ENCODE assay signal across 8 mouse cellular contexts in genomic region chr9:37552536-37553293, GRCm38 (mm10). TPM values are rescaled to one million over a fixed set of nuclear protein-coding genes. Genes with fewer than 3 reads are reported as not detected.
DNase-seq lines count a peak whose midpoint lies in the region; ATAC-seq and TF ChIP-seq lines count a peak whose summit lies in the region.

Nrgn (minus strand) TSS chr9:37552904.

- H3K4me3 ChIP-seq in megakaryocyte, embryonic 14.5 days (replicated peaks), result peak within 1 kb of the TSS; percentile 99

- no peak for DNase-seq in Patski (ENCODE audit: low read depth, low spot score)
- DNase-seq in embryo, embryonic 10 days (ENCODE audit: low spot score), result peak; percentile 95
- DNase-seq in gastrocnemius, postnatal 10 days, result peak; percentile 65
- DNase-seq in induced T-regulatory cell, adult 2 months (ENCODE audit: low read depth), result peak; percentile 50
- DNase-seq in left cerebral cortex, adult 9 months (ENCODE audit: low spot score in 2 of 2), result peak; percentile 71 to 91
- peak; percentile 87 for DNase-seq in right cerebral cortex, postnatal 25 days
- DNase-seq in yolk sac, embryonic 10.5 days (ENCODE audit: low spot score), result peak; percentile 79

- POLR2A ChIA-PET in Patski (lab: Charles Lee), result no interaction called here

- H3K27me3 ChIP-seq in Patski, result peaks cover 36% of the 10 kb centered on the region
- no peaks in the 10 kb centered on the region for H3K27me3 ChIP-seq in megakaryocyte, embryonic 14.5 days (replicated peaks)

- H3K4me1 ChIP-seq in megakaryocyte, embryonic 14.5 days, result peaks cover 95% of the 10 kb centered on the region

- peak; percentile 92 for ATAC-seq in Patski

- CTCF ChIA-PET in Patski (lab: Charles Lee), result no interaction called here

- peaks cover 47% of the 10 kb centered on the region for H3K36me3 ChIP-seq in megakaryocyte, embryonic 14.5 days (replicated peaks; ENCODE audit: low read length)

- no peaks in the 10 kb centered on the region for H3K9me3 ChIP-seq in megakaryocyte, embryonic 14.5 days

- in situ Hi-C loops in Patski (cut with MboI; ENCODE audit: low pct_unique_long_range_greater_than_20kb), result no loop called here

- no peak for TF ChIP-seq CTCF in Patski (IDR thresholded peaks at IDR 0.05)

RNA-seq across cellular contexts. Expression of gene Nrgn, which starts in this region (rescaled TPM):
- 0.21 TPM for polyA plus RNA-seq in Patski (2021)
- total RNA-seq in gastrocnemius, postnatal 10 days (2021), result 1 to 10 TPM; 2.8 to 5.1 TPM
- polyA plus RNA-seq in megakaryocyte, embryonic 14.5 days (2012; ENCODE audit: insufficient read depth, low replicate concordance), result 5,423 and 8,339 TPM in 2 replicates

Comparison
In these comparisons a context has a peak if more than half of its experiments do, and no peak if none do; other contexts are left out.
1. RNA of gene Nrgn (polyA plus RNA-seq): 5,423 to 8,339 TPM in megakaryocyte, embryonic 14.5 days; 0.21 TPM in Patski (single experiment); every median in the first group is over 1,000 times any median in the second.
2. Peak in ATAC-seq in Patski; RNA of the gene not detected or under 1 TPM.